ENCODE assay signal across 22 mouse cellular contexts in genomic region chr7:139570788-139571187, GRCm38 (mm10). TPM values are rescaled to one million over a fixed set of nuclear protein-coding genes. Genes with fewer than 3 reads are reported as not detected.
DNase-seq lines count a peak whose midpoint lies in the region; ATAC-seq and TF ChIP-seq lines count a peak whose summit lies in the region.
"Had no signal": no experiment of that assay in that cellular context is flagged by ENCODE, and none has a peak within 500 bp of the region (broad histone marks: within the 10 kb centered on the region; RNA-seq: fewer than 3 reads in every experiment).

No protein-coding gene starts in this region.

- no peaks in the 10 kb centered on the region for H3K9me3 ChIP-seq in kidney, embryonic 16.5 days (ENCODE audit: low read length)
- no peaks in the 10 kb centered on the region for H3K9me3 ChIP-seq in kidney, postnatal 0 days (replicated peaks; ENCODE audit: low read length)

- H3K4me2 ChIP-seq in kidney, embryonic 16.5 days (replicated peaks; ENCODE audit: low read depth, low read length), result no peak overlapping the region
- H3K4me2 ChIP-seq in kidney, postnatal 0 days (ENCODE audit: low read length), result no peak overlapping the region

- H3K9ac ChIP-seq in kidney, embryonic 16.5 days (replicated peaks; ENCODE audit: low read length), result no peak overlapping the region
- H3K9ac ChIP-seq in kidney, postnatal 0 days (ENCODE audit: low read depth, low read length), result no peak overlapping the region

- H3K4me3 ChIP-seq in kidney, embryonic 16.5 days (ENCODE audit: low read length), result no peak overlapping the region
- H3K4me3 ChIP-seq in kidney, adult 2 months (ENCODE audit: insufficient read depth, low read depth, low read length), result no peak overlapping the region
- no peak overlapping the region for H3K4me3 ChIP-seq in kidney, postnatal 0 days (replicated peaks; ENCODE audit: low read depth, low read length)

- TF ChIP-seq CTCF in kidney, adult 2 months (conservative IDR thresholded peaks at IDR 0.05; ENCODE audit: insufficient read depth, insufficient read length, low read depth, low read length), result no peak
- TF ChIP-seq CTCF in kidney, postnatal 0 days (IDR thresholded peaks at IDR 0.05; ENCODE audit: low read depth), result no peak

- peak; percentile 66; the same call in 1 of the 2 replicates for ATAC-seq in kidney, embryonic 16.5 days (ENCODE audit: low FRiP score, low TSS enrichment)
- peak; percentile 81 for ATAC-seq in kidney, postnatal 0 days (replicated peaks; ENCODE audit: low FRiP score, low read depth)
- ATAC-seq: activated CD4-positive, CD25-positive, alpha-beta regulatory T cell, adult 4 months; CD4-positive, CD25-positive, alpha-beta regulatory T cell, adult 4 months; Patski had no signal

- no peak overlapping the region for H3K27ac ChIP-seq in kidney, embryonic 16.5 days (ENCODE audit: low read length)
- H3K27ac ChIP-seq in kidney, adult 2 months (ENCODE audit: insufficient read depth, low read depth, low read length), result no peak overlapping the region
- H3K27ac ChIP-seq in kidney, postnatal 0 days, result no peak overlapping the region

- H3K36me3 ChIP-seq in kidney, embryonic 16.5 days (ENCODE audit: insufficient read depth, low read length), result peaks cover 7% of the 10 kb centered on the region; the same call in 1 of the 2 replicates
- H3K36me3 ChIP-seq in kidney, adult 2 months (ENCODE audit: control insufficient read depth, insufficient read depth, low read length), result no peaks in the 10 kb centered on the region; the same call in 1 of the 2 replicates
- 0 out of 2 replicates have a peak, but pooled peaks cover 8% of the 10 kb centered on the region for H3K36me3 ChIP-seq in kidney, postnatal 0 days (ENCODE audit: insufficient read depth, low read length)
- H3K36me3 ChIP-seq: G1E had no signal

- DNase-seq in kidney, adult 2 months, result no peak
- DNase-seq in kidney, postnatal 0 days (ENCODE audit: low spot score), result no peak
- no peak for DNase-seq in kidney, postnatal 36 days
- peak; percentile 24 for DNase-seq in kidney, postnatal 10 days
- no peak for DNase-seq in kidney, adult 11 months
- DNase-seq in kidney, postnatal 14 days, result peak; percentile 22
- no peak for DNase-seq in kidney, adult 9 months
- DNase-seq: adrenal gland, adult 2 months; adrenal gland, adult 8-10 months; adrenal gland, postnatal 10 days; adrenal gland, postnatal 14 days; adrenal gland, postnatal 25 days; adrenal gland, postnatal 36 days; B cell, adult 2 months; cerebellum, adult 11 months; cerebellum, adult 11-12 months had no signal

- H3K27me3 ChIP-seq in kidney, embryonic 16.5 days (ENCODE audit: insufficient read depth, low read length), result no peaks in the 10 kb centered on the region
- no peaks in the 10 kb centered on the region for H3K27me3 ChIP-seq in kidney, adult 2 months (replicated peaks; ENCODE audit: control insufficient read depth, insufficient read depth, low read length)
- no peaks in the 10 kb centered on the region for H3K27me3 ChIP-seq in kidney, postnatal 0 days (ENCODE audit: insufficient read depth, low read length)
- H3K27me3 ChIP-seq: CH12.LX, Patski had no signal

- 87% methylated on average over 5 of the region's 5 CpGs for WGBS in kidney, embryonic 16.5 days
- 78% methylated on average over 5 of the region's 5 CpGs for WGBS in kidney, adult 2 months
- WGBS in kidney, postnatal 0 days, result 92% methylated on average over 5 of the region's 5 CpGs

- no peak for TF ChIP-seq POLR2A in kidney, adult 2 months (IDR thresholded peaks at IDR 0.05; ENCODE audit: low read depth, low read length)

- H3K4me1 ChIP-seq in kidney, embryonic 16.5 days (ENCODE audit: insufficient read depth, low read length), result no peaks in the 10 kb centered on the region
- H3K4me1 ChIP-seq in kidney, adult 2 months (ENCODE audit: control insufficient read depth, insufficient read depth, low read length), result no peaks in the 10 kb centered on the region
- no peaks in the 10 kb centered on the region for H3K4me1 ChIP-seq in kidney, postnatal 0 days (replicated peaks; ENCODE audit: insufficient read depth, low read length)

RNA-seq across cellular contexts. Expression of gene Nkx6-2, which starts 11.8 kb away (rescaled TPM):
- not detected in 2 replicates for polyA plus RNA-seq in kidney, embryonic 16.5 days (2015; fragmentation: Nextera tagmentation; extraction: Ambion mirVana)
- 0.06 TPM in 1 of 2 replicates, not detected in the other for polyA plus RNA-seq in kidney, adult 2 months (2012; rRNA removed)
- 0.11 and 0.20 TPM in 2 replicates for polyA plus RNA-seq in kidney, postnatal 0 days (2015; fragmentation: Nextera tagmentation; extraction: Ambion mirVana)
- polyA plus RNA-seq: activated CD4-positive, CD25-positive, alpha-beta regulatory T cell, adult 4 months; CD4-positive, CD25-positive, alpha-beta regulatory T cell, adult 4 months; G1E had no signal

Comparison
In these comparisons a context has a peak if more than half of its experiments do, and no peak if none do; other contexts are left out.
1. DNase-seq: peak in kidney, postnatal 10 days (single experiment) and kidney, postnatal 14 days (single experiment); none in kidney, adult 2 months (single experiment), kidney, postnatal 0 days (single experiment), kidney, postnatal 36 days (0 of 2), kidney, adult 11 months (single experiment) and kidney, adult 9 months (single experiment).